Mouse (Mus musculus) adrenal gland, adult 18-20 months (tissue): Measurements from ENCODE around the gene Aig1. TPM values are rescaled to one million over a fixed set of nuclear protein-coding genes. Genes with fewer than 3 reads are reported as not detected.

Source experiments
- DNase-seq, 2 experiments: peaks; one replicate each; pipeline ENCODE4 v3.0.0; 2021 to 2022; ENCODE audit warnings: low spot score in 2 of 2
- total RNA-seq, 2 experiments: library from RNA; stranded (reverse); gene quantifications; 1 replicate in 1 of 2; 2 replicates in 1 of 2; pipeline ENCODE4 v1.2.3; 2021

Aig1 gene
- total RNA-seq, 2 experiments from 2014 or later = 23.2 to 37.0 TPM

GRCm38 (mm10) chr10:13782774-13783173 lies 86.0 kb downstream of the Aig1 start:
- no peak for DNase-seq

GRCm38 (mm10) chr10:13782235-13782757 lies 86.5 kb downstream of the Aig1 start:
- no peak for DNase-seq

- DNase-seq = no peak
Observed at GRCm38 (mm10) chr10:13776014-13776413, 92.8 kb downstream of the Aig1 start.

GRCm38 (mm10) chr10:13775411-13775810 lies 93.4 kb downstream of the Aig1 start:
- DNase-seq = no peak

GRCm38 (mm10) chr10:13774910-13775309 lies 93.9 kb downstream of the Aig1 start:
- no peak for DNase-seq

- no peak for DNase-seq
Observed at GRCm38 (mm10) chr10:13770720-13771119, 98.1 kb downstream of the Aig1 start.

GRCm38 (mm10) chr10:13769789-13770188 lies 99.0 kb downstream of the Aig1 start:
- DNase-seq = no peak

- DNase-seq = no peak
Observed at GRCm38 (mm10) chr10:13768866-13769265, 99.9 kb downstream of the Aig1 start.

GRCm38 (mm10) chr10:13767076-13767475 lies 101.7 kb downstream of the Aig1 start:
- no peak for DNase-seq

GRCm38 (mm10) chr10:13763151-13763550 lies 105.6 kb downstream of the Aig1 start:
- DNase-seq = no peak

- no peak for DNase-seq
Observed at GRCm38 (mm10) chr10:13754712-13755111, 114.1 kb downstream of the Aig1 start.

- DNase-seq = no peak
Observed at GRCm38 (mm10) chr10:13753777-13754176, 115.0 kb downstream of the Aig1 start.

- peak; percentile 23 to 24 for DNase-seq
Observed at GRCm38 (mm10) chr10:13739494-13740140, 129.2 kb downstream of the Aig1 start.

GRCm38 (mm10) chr10:13730039-13730748 lies 138.6 kb downstream of the Aig1 start:
- no peak for DNase-seq

- no peak for DNase-seq
Observed at GRCm38 (mm10) chr10:13727676-13728075, 141.1 kb downstream of the Aig1 start.

GRCm38 (mm10) chr10:13726206-13726605 lies 142.6 kb downstream of the Aig1 start:
- no peak for DNase-seq

GRCm38 (mm10) chr10:13725276-13725675 lies 143.5 kb downstream of the Aig1 start:
- no peak for DNase-seq

- DNase-seq = peak in 1 of 2 experiments; percentile 25
Observed at GRCm38 (mm10) chr10:13716132-13716531, 152.6 kb downstream of the Aig1 start.

- no peak for DNase-seq
Observed at GRCm38 (mm10) chr10:13715584-13715983, 153.2 kb downstream of the Aig1 start.

GRCm38 (mm10) chr10:13714920-13715293 lies 153.9 kb downstream of the Aig1 start:
- DNase-seq = no peak

GRCm38 (mm10) chr10:13714199-13714919 lies 154.4 kb downstream of the Aig1 start:
- no peak for DNase-seq

- no peak for DNase-seq
Observed at GRCm38 (mm10) chr10:13713711-13714110, 155.1 kb downstream of the Aig1 start.
